Mouse (Mus musculus) erythroblast, embryonic 14.5 days (primary cell): Measurements from ENCODE around the gene Olfr1288.

Source experiments
- GATA1 ChIP-seq: IDR thresholded peaks from 2 replicates; pipeline ENCODE4 v1.6.1; 2012; ENCODE audit warnings: low read length, inconsistent platforms, mixed read lengths
- TAL1 ChIP-seq: IDR thresholded peaks from 3 replicates; pipeline ENCODE4 v1.6.1; 2012; ENCODE audit warnings: low read length, inconsistent platforms, mixed read lengths

DNA sequence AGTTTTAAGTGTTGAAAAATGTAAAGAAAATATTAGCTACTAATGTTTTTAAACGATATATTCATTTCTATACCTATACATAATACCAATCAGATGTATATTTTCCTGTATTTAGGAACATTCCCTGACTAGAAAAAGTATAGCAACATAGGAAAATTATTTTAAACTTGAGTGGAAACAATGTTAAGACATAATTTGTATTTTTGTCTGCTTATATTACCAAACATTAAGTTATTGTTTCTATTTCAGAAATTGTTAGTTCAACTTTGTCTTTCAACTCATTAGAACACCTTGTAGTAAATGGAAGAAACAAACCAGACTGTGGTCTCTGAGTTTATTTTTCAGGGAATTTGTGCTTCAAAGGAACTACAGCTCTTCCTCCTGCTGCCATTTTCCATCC is 25.1 kb upstream of the Olfr1288 start, which contains the start of gene Olfr1287:
- no peak for TF ChIP-seq TAL1
- no peak for TF ChIP-seq GATA1
